Mouse (Mus musculus) mammary gland, adult 2 months (tissue): Measurements from ENCODE around the gene Zfp383. TPM values are rescaled to one million over a fixed set of nuclear protein-coding genes. Genes with fewer than 3 reads are reported as not detected.

Source experiments
- polyA plus RNA-seq: library from polyadenylated mRNA; depleted of rRNA; stranded (reverse); fragments of >200 nt; gene quantifications from 2 replicates; pipeline ENCODE4 v1.2.3, GENCODE M21; 2012; ENCODE audit warnings: low replicate concordance; rRNA removed

Gene Zfp383
- 0.43 and 1.5 TPM in 2 replicates for polyA plus RNA-seq

DNA sequence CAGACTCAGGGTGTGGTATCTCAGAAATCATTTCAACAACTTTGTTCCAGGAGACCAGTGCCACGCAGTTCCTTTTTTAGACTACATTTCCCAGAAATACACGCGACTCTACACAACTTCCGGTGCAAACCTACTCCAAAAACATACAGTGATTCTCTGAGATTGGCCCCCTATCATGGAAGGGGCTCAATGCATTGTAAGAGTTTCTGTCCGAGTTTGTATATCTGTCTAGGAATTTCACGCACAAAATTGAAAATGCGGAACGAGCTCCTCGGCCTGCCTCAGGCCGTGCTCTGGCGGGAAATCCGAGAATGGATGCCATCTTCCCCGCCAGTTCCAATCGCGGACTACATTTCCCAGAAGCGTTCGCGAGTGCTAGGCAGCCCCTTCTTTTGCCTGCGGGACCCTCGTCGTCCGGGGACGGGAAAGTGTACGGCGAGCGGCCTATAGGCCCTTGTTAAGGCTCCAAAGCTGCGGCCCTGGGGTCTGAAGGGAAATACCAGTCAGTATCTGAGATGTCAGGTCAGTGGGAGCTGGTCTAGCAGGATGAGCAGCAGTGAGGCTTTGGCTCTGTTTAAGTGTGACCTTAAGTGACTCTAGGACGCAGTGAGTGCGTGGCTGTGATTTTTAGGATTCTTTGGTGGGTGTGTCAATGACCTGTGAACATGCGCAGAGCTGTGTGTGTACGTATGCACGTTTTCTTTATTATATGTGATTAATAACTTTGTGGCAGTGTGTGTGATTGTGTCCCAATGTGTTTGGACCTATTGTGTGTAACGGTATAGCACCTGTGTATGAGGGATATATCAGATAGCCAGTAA is at the start of gene Zfp383:
Gene Zfp383, plus strand, starts transcription at position 94 of the 821 bp plus-strand sequence.

GRCm38 (mm10) chr7:29859532-29860517 is 48.2 kb upstream of the Zfp383 start, which contains the start of gene Zfp420:
Gene Zfp420, plus strand, starts transcription at chr7:29859979.

DNA sequence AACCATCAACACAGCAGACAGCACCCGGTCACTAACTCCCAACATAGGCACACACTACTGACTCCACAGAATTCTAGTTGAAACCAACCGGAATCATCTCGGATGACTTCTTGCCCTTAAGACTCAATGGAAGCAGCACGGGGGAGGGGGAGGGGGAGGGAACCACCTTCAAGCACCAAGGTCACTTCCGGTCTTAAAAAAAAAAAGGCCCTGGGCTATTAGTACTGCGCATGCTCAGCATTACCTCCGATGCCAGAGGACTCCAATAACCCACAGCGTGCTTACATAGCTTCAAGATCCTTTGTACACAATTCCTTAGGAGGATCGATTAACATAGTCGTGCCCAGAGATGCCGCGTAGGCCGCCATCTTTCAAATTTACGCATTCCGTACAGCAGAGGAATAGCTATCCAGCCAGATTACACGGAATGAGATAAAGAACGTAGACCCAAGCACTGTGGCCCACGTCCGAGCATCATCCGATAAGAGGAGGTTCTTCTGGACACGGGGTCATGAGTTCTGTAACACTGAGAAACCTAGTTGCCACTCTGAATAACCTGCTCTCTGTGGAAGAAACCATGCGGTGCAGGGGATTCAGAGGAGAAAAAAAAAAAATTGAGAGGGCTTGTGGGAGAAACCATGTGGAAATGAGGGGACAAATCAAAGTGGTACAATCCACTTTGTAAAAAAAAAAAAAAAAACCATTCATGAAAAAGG is 1.9 kb upstream of the Zfp383 start, which contains the start of gene Zfp27:
Gene Zfp27, minus strand, starts transcription at position 607 of the 716 bp plus-strand sequence.

DNA sequence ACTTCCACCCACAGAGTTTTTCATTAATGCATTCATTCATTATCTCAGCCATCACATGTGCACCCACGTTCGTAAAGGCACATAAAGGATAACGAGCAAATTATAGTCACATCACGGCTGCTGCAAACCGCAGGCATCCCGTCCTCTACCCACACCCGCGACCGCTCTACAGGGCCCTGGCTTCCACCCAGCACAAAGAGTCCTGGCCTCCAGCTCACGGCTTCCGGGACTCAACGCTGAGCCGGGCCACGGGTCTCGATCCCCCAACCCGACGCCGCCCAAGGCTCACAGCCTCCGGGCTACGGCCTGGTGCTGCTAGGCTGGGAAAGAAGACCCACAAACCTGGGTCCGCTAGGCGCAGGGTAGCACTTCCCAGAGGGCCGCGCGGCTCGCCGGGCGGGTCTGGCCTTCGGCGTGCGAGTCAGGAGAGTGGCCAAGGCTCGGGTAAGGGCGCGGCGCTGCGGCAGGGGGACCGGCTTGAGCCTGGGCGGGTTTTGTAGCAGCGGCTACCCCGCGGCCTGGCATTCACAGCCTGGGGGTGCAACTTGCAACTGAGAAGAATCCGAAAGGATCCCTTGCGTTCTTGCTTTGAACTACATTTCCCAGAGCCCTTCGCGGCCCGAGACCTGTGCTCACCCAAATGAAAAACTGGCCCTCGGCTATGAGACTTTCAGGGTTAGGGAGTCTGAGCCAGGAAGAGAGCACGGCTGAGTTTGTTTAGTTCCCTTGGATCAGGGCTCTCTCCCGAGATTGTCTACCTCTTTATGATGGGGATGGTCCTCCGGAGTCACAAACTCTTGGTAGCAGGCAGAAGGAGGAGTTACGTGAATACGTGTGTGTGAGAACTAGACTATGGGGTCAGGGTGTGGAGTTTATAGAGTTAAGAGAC is 45.7 kb downstream of the Zfp383 start, which contains the start of gene Zfp74:
Gene Zfp74, minus strand, starts transcription at position 577 of the 889 bp plus-strand sequence.

Other genes starting within 250 kb of the Zfp383 start
- not detected in 2 replicates for gene Catsperg2, start 181.2 kb upstream of the Zfp383 start, polyA plus RNA-seq
- gene Zfp84, start 139.7 kb upstream of the Zfp383 start, polyA plus RNA-seq = 2.9 and 4.5 TPM in 2 replicates
- 1.7 and 1.8 TPM in 2 replicates for gene Zfp30, start 124.2 kb upstream of the Zfp383 start, polyA plus RNA-seq
- 1.6 and 4.1 TPM in 2 replicates for gene Zfp790, start 92.1 kb upstream of the Zfp383 start, polyA plus RNA-seq
- gene Zfp940, start 54.6 kb upstream of the Zfp383 start, polyA plus RNA-seq = 0.26 and 0.37 TPM in 2 replicates
- 1.0 and 1.7 TPM in 2 replicates for gene Zfp420, start 48.2 kb upstream of the Zfp383 start, polyA plus RNA-seq
- 1.6 and 2.8 TPM in 2 replicates for gene Zfp27, start 1.7 kb upstream of the Zfp383 start, polyA plus RNA-seq
- 4.8 and 10.8 TPM in 2 replicates for gene Zfp74, start 45.9 kb downstream of the Zfp383 start, polyA plus RNA-seq
- 2.8 and 4.7 TPM in 2 replicates for gene Zfp568, start 75.7 kb downstream of the Zfp383 start, polyA plus RNA-seq
- 1.4 and 5.3 TPM in 2 replicates for gene Zfp14, start 143.2 kb downstream of the Zfp383 start, polyA plus RNA-seq
- gene Zfp82, start 164.7 kb downstream of the Zfp383 start, polyA plus RNA-seq = 0.48 and 0.73 TPM in 2 replicates
- gene Gm26920, start 182.2 kb downstream of the Zfp383 start, polyA plus RNA-seq = 0.10 TPM in 1 of 2 replicates, not detected in the other
- gene Zfp566, start 182.3 kb downstream of the Zfp383 start, polyA plus RNA-seq = 1.7 and 3.5 TPM in 2 replicates
- gene Zfp260, start 186.6 kb downstream of the Zfp383 start, polyA plus RNA-seq = 12.3 and 36.1 TPM in 2 replicates
- gene Zfp382, start 213.7 kb downstream of the Zfp383 start, polyA plus RNA-seq = 0.66 and 1.5 TPM in 2 replicates